Mouse (Mus musculus): ENCODE results near the gene Dmrt3. TPM values are rescaled to one million over a fixed set of nuclear protein-coding genes. Genes with fewer than 3 reads are reported as not detected.

Dmrt3 gene
- polyA plus RNA-seq, 1 experiment = 2.8 TPM

DNA sequence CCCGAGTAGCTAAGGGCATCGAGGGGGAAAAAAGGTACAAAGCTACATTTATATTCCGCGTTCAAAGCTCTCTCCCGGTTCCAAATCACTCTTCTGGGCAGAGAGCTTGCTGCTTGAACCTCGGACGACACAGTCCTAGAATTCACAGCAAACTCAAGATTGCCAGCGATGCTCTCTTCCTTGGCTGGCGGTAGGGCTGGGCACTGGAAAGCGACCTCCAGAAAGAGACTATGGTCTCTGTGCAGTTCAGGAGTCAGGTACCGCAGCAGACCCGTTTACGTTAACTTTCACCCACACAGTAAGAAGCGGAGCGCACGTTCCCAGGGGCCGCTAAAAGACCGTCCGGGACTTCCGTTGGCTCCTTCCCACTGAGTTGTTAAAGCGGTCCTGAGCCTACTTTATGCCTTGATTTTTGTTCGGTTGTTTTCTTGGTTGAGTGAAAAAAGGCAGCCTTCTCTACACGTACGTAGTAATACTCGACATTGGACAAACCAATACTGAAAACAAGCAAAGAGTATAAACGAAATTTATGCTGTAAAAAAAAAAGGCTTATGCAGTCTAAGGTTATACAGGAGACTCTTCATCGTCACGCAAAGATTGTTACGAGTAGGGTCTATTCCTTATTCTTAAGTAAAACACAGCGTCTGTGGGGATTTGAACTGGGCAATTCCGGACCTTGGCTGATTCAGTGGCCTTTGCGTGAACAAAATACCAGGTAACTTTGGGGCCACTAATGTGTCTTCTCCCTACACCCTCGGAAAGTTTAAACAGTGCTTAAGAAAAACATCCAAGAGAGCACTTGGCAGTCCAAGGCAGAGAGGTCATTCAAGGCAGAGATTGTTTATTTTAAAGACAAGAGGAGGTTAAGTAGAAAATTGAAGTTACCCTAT lies 895 bp upstream of the Dmrt3 start:
- TF ChIP-seq CTCF (IDR thresholded peaks at IDR 0.05; ENCODE audit: borderline replicate concordance, control insufficient read depth, extremely low read depth, insufficient read depth, low read length, poor library complexity) = no peak
- no peak for TF ChIP-seq POLR2A (IDR thresholded peaks at IDR 0.05; ENCODE audit: control insufficient read depth, extremely low read depth, insufficient read depth, low read length, poor library complexity)
- DNase-seq = no peak
- no peak overlapping the region for H3K27ac ChIP-seq (ENCODE audit: control insufficient read depth, insufficient read depth, low read length)
- H3K36me3 ChIP-seq (ENCODE audit: control insufficient read depth, insufficient read depth, low read length) = no peaks in the 10 kb centered on the region
- H3K27me3 ChIP-seq (ENCODE audit: control insufficient read depth, insufficient read depth, low read length) = peaks cover 28% of the 10 kb centered on the region
- no peaks in the 10 kb centered on the region for H3K4me1 ChIP-seq (replicated peaks; ENCODE audit: control insufficient read depth, insufficient read depth, low read length)
- 7% methylated on average over 33 of the region's 33 CpGs for WGBS
- H3K4me3 ChIP-seq (ENCODE audit: control insufficient read depth, insufficient read depth, low read length) = no peak overlapping the region

- no peak overlapping the region for H3K4me3 ChIP-seq (ENCODE audit: control insufficient read depth, insufficient read depth, low read length)
- no peaks in the 10 kb centered on the region for H3K4me1 ChIP-seq (replicated peaks; ENCODE audit: control insufficient read depth, insufficient read depth, low read length)
- peaks cover 27% of the 10 kb centered on the region for H3K27me3 ChIP-seq (ENCODE audit: control insufficient read depth, insufficient read depth, low read length)
- DNase-seq = no peak
- no peaks in the 10 kb centered on the region for H3K36me3 ChIP-seq (ENCODE audit: control insufficient read depth, insufficient read depth, low read length)
- 1% methylated on average over 69 of the region's 71 CpGs for WGBS
- no peak for TF ChIP-seq POLR2A (IDR thresholded peaks at IDR 0.05; ENCODE audit: control insufficient read depth, extremely low read depth, insufficient read depth, low read length, poor library complexity)
- no peak for TF ChIP-seq CTCF (IDR thresholded peaks at IDR 0.05; ENCODE audit: borderline replicate concordance, control insufficient read depth, extremely low read depth, insufficient read depth, low read length, poor library complexity)
- H3K27ac ChIP-seq (ENCODE audit: control insufficient read depth, insufficient read depth, low read length) = no peak overlapping the region
Measured at GRCm38 (mm10) chr19:25610411-25611111, 460 bp downstream of the Dmrt3 start.

DNA sequence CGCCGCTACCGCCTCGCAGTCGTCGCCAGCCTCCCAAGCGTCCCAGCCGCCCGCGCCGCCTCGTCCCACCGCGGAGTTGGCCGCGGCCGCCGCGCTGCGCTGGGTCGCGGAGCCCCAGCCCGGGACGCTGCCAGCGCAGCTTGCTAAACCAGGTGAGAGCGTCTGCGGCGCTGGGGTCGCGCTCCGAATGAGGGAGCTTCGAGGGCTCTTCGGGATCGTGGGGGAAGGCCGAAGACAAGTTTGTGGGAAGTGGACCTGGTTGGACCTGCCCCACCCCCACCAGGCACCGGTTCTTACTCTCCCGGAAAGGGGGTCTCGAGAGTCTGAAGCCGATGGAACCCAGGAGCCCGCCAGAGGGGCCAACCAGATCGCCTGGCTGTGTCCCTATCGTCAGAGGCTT lies 1.0 kb downstream of the Dmrt3 start:
- H3K4me3 ChIP-seq (ENCODE audit: control insufficient read depth, insufficient read depth, low read length) = no peak overlapping the region
- no peak overlapping the region for H3K27ac ChIP-seq (ENCODE audit: control insufficient read depth, insufficient read depth, low read length)
- no peak for TF ChIP-seq POLR2A (IDR thresholded peaks at IDR 0.05; ENCODE audit: control insufficient read depth, extremely low read depth, insufficient read depth, low read length, poor library complexity)
- no peak for TF ChIP-seq CTCF (IDR thresholded peaks at IDR 0.05; ENCODE audit: borderline replicate concordance, control insufficient read depth, extremely low read depth, insufficient read depth, low read length, poor library complexity)
- WGBS = 2% methylated on average over 42 of the region's 42 CpGs
- no peaks in the 10 kb centered on the region for H3K36me3 ChIP-seq (ENCODE audit: control insufficient read depth, insufficient read depth, low read length)
- no peaks in the 10 kb centered on the region for H3K4me1 ChIP-seq (replicated peaks; ENCODE audit: control insufficient read depth, insufficient read depth, low read length)
- peaks cover 22% of the 10 kb centered on the region for H3K27me3 ChIP-seq (ENCODE audit: control insufficient read depth, insufficient read depth, low read length)
- no peak for DNase-seq

DNA sequence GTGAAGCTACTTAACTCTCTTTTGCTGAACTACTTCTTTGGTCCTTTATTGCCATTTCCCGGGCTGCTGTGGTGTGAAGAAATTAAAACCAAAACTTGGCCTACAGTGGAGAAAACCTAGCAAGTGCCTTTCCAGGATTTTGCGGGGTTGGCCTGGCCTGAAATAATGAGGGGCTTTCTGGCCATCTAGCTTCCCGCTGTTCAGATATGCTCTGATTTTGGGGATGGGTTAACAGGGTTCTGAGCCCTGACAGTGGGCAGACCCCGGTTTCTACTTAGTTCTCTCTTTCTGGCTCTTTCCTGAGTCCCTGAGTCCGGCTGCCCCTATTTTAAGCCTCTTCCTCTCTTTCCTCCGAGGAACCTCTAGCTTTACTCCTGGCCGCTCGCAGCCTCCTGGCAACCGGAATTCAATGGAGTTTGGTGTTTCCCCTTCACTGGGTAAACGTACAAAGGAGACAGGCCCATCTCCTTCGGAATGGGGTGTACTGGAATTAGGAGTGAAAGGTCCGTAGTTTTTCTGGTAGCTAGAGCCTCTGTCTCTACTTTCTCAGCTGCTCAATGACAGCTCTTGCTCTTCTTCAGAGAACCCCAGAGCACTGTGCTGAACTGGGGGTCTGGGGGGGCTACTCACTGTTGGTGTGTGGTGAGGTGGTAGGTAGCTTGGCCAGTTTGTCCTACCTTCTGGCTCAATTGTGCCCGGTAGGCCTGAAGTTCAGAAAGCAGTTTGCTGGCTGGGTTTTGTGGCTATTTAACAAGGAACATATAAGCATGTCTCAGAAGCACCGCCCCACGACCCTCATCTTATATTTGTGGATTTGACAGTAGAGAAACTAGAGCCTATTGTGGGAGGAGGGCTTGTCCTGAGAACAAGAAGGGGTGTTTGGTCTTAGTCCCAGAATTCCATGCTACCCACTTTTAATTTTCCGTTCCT lies 2.0 kb downstream of the Dmrt3 start:
- no peak overlapping the region for H3K27ac ChIP-seq (ENCODE audit: control insufficient read depth, insufficient read depth, low read length)
- no peak overlapping the region for H3K4me3 ChIP-seq (ENCODE audit: control insufficient read depth, insufficient read depth, low read length)
- no peaks in the 10 kb centered on the region for H3K4me1 ChIP-seq (replicated peaks; ENCODE audit: control insufficient read depth, insufficient read depth, low read length)
- DNase-seq = no peak
- H3K36me3 ChIP-seq (ENCODE audit: control insufficient read depth, insufficient read depth, low read length) = no peaks in the 10 kb centered on the region
- peaks cover 16% of the 10 kb centered on the region; the same call in 1 of the 2 replicates for H3K27me3 ChIP-seq (ENCODE audit: control insufficient read depth, insufficient read depth, low read length)
- TF ChIP-seq CTCF (IDR thresholded peaks at IDR 0.05; ENCODE audit: borderline replicate concordance, control insufficient read depth, extremely low read depth, insufficient read depth, low read length, poor library complexity) = no peak
- no peak for TF ChIP-seq POLR2A (IDR thresholded peaks at IDR 0.05; ENCODE audit: control insufficient read depth, extremely low read depth, insufficient read depth, low read length, poor library complexity)
- WGBS = 11% methylated on average over 16 of the region's 16 CpGs

DNA sequence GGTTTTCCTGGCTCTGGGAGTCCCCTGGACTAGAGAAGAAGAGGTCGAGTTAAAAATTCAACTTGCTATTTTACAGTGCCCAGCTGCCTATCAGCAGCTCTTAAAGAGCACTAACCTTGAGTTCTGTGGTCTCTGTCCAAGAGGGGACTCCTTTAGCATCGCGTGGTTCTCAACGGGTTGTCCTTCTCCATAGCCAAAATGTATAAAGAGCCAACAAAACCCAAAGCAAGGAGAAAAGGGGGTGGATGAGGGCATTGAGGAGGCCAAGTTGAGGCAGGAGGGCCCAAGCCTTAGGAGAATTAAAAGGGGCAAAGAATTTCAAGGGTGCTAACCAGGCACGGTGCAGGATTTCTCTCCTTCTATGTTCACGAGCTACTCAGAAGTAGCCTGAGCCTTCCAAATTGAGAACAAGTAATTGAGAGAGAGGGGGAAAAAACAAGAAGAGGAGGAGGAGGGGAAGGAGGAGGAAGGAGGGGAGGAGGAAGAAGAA lies 2.8 kb downstream of the Dmrt3 start:
- H3K4me3 ChIP-seq (ENCODE audit: control insufficient read depth, insufficient read depth, low read length) = no peak overlapping the region
- H3K36me3 ChIP-seq (ENCODE audit: control insufficient read depth, insufficient read depth, low read length) = no peaks in the 10 kb centered on the region
- DNase-seq = no peak
- TF ChIP-seq CTCF (IDR thresholded peaks at IDR 0.05; ENCODE audit: borderline replicate concordance, control insufficient read depth, extremely low read depth, insufficient read depth, low read length, poor library complexity) (no peak), POLR2A (IDR thresholded peaks at IDR 0.05; ENCODE audit: control insufficient read depth, extremely low read depth, insufficient read depth, low read length, poor library complexity) (no peak)
- H3K27me3 ChIP-seq (ENCODE audit: control insufficient read depth, insufficient read depth, low read length) = peaks cover 16% of the 10 kb centered on the region; the same call in 1 of the 2 replicates
- no peaks in the 10 kb centered on the region for H3K4me1 ChIP-seq (replicated peaks; ENCODE audit: control insufficient read depth, insufficient read depth, low read length)
- H3K27ac ChIP-seq (ENCODE audit: control insufficient read depth, insufficient read depth, low read length) = no peak overlapping the region
- 8% methylated on average over 6 of the region's 6 CpGs for WGBS

Data from thymus, adult 2 months (tissue).